Mouse (Mus musculus) hindbrain, postnatal 0 days (tissue): ENCODE measurements around the gene Kcnk7. TPM values are rescaled to one million over a fixed set of nuclear protein-coding genes. Genes with fewer than 3 reads are reported as not detected.

Experiments used
- ATAC-seq: fragments of 200-750 bp; cut with Nextera tagmentation; 2 replicates; pipeline ENCODE4 v1.8.0; 2017; ENCODE audit warnings: mild to moderate bottlenecking, moderate TSS enrichment, moderate library complexity
- DNase-seq: peaks from one replicate; pipeline ENCODE4 v3.0.0-alpha.2; 2015; ENCODE audit warnings: low spot score
- H3K27ac ChIP-seq: fragments of 300-500 bp; sonication (generic); 2 replicates; pipeline ENCODE4 v1.5.1; 2014; ENCODE audit warnings: mild to moderate bottlenecking
- H3K27me3 ChIP-seq: fragments of 300-500 bp; sonication (generic); 2 replicates; pipeline ENCODE4 v1.6.1; 2014; ENCODE audit warnings: low read length, mixed read lengths; ENCODE audit not compliant: insufficient read depth
- H3K36me3 ChIP-seq: fragments of 300-500 bp; sonication (generic); 2 replicates; pipeline ENCODE4 v1.6.1; 2014; ENCODE audit warnings: low read length, mixed read lengths; ENCODE audit not compliant: insufficient read depth
- H3K4me1 ChIP-seq: fragments of 300-500 bp; sonication (generic); 2 replicates; pipeline ENCODE4 v1.6.1; 2014; ENCODE audit warnings: antibody characterized with exemption, low read length, mixed read lengths; ENCODE audit not compliant: insufficient read depth
- H3K4me2 ChIP-seq: fragments of 300-500 bp; sonication (generic); 2 replicates; pipeline ENCODE4 v1.6.1; 2014; ENCODE audit warnings: low read depth, mild to moderate bottlenecking, low read length, moderate library complexity, mixed read lengths
- H3K4me3 ChIP-seq: fragments of 300-500 bp; sonication (generic); 2 replicates; pipeline ENCODE4 v1.5.1; 2014; ENCODE audit warnings: low read length
- H3K9ac ChIP-seq: fragments of 300-500 bp; sonication (generic); replicated peaks from 2 replicates; pipeline ENCODE4 v1.6.1; 2014; ENCODE audit warnings: mild to moderate bottlenecking, low read length, moderate library complexity, mixed read lengths
- H3K9me3 ChIP-seq: fragments of 300-500 bp; sonication (generic); 2 replicates; pipeline ENCODE4 v1.6.1; 2016; ENCODE audit warnings: low read length, mixed read lengths
- CTCF ChIP-seq: IDR thresholded peaks from 2 replicates; pipeline ENCODE4 v1.5.1; 2016; ENCODE audit warnings: antibody characterized with exemption, control low read depth, low read depth
- WGBS: fragments of 180-500 bp; shearing (Covaris S2); extraction: QIAGEN DNeasy Blood & Tissue Kit; methylation state at CpG from one replicate; pipeline ENCODE4 v1.1.7; 2014; 5-methylcytosine and 5-hydroxymethylcytosine counted together
- polyA plus RNA-seq: library from polyadenylated mRNA; unstranded; fragments of >200 nt; fragmentation: Nextera tagmentation; extraction: Ambion mirVana; gene quantifications from 2 replicates; pipeline ENCODE4 v1.2.1, GENCODE M21; 2015
- total RNA-seq: library from RNA; depleted of rRNA; stranded (reverse); fragments of >200 nt; gene quantifications from 2 replicates; pipeline ENCODE4 v1.2.3, GENCODE M21; 2014

Kcnk7 gene
- total and polyA plus RNA-seq, 2 experiments from 2014 or later: 0.19 TPM; not detected in 1

DNA sequence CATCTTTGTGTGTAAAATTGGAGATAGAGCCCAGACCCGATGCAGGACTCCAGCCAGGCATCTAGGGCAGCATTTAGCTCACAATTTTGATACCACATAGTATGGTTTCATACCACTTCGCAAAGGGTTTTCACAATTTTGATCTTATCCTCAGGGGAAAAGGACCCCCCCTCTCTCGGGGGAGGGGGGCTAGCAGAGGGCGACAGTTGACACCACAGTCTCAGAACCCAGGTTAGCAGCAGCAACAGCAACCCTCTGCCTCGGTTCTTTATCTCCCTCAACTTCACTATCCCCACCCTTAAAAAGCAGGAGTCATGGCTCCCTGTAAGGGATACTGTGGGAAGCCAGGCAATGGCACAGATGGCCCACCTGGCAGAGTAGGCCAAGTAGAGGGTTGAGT lies 9.1 kb downstream of the Kcnk7 start:
- Histone ChIP-seq H3K27ac (no peak overlapping the region), H3K9me3 (no peaks in the 10 kb centered on the region), H3K4me2 (peak overlapping the region; percentile 53), H3K4me3 (peak overlapping the region; percentile 18), H3K36me3 (peaks cover 9% of the 10 kb centered on the region), H3K4me1 (peaks cover 10% of the 10 kb centered on the region), H3K9ac (0 out of 2 replicates have a peak overlapping the region, but pooled peaks have one; percentile 17), H3K27me3 (no peaks in the 10 kb centered on the region)
- ATAC-seq (no peak), DNase-seq (no peak)
- no peak for TF ChIP-seq CTCF
- 79% methylated on average over 5 of the region's 5 CpGs for WGBS

GRCm38 (mm10) chr19:5713730-5714129 lies 9.6 kb downstream of the Kcnk7 start:
- no peaks in the 10 kb centered on the region for H3K9me3 ChIP-seq
- TF ChIP-seq CTCF: no peak
- H3K4me2 ChIP-seq: peak overlapping the region; percentile 53
- H3K4me1 ChIP-seq: peaks cover 10% of the 10 kb centered on the region
- peaks cover 4% of the 10 kb centered on the region for H3K36me3 ChIP-seq
- DNase-seq (no peak), ATAC-seq (no peak)
- no peaks in the 10 kb centered on the region for H3K27me3 ChIP-seq
- H3K4me3 ChIP-seq: peak overlapping the region; percentile 18
- H3K27ac ChIP-seq: no peak overlapping the region
- WGBS: 18% methylated on average over 2 of the region's 2 CpGs
- 0 out of 2 replicates have a peak overlapping the region, but pooled peaks have one; percentile 17 for H3K9ac ChIP-seq

DNA sequence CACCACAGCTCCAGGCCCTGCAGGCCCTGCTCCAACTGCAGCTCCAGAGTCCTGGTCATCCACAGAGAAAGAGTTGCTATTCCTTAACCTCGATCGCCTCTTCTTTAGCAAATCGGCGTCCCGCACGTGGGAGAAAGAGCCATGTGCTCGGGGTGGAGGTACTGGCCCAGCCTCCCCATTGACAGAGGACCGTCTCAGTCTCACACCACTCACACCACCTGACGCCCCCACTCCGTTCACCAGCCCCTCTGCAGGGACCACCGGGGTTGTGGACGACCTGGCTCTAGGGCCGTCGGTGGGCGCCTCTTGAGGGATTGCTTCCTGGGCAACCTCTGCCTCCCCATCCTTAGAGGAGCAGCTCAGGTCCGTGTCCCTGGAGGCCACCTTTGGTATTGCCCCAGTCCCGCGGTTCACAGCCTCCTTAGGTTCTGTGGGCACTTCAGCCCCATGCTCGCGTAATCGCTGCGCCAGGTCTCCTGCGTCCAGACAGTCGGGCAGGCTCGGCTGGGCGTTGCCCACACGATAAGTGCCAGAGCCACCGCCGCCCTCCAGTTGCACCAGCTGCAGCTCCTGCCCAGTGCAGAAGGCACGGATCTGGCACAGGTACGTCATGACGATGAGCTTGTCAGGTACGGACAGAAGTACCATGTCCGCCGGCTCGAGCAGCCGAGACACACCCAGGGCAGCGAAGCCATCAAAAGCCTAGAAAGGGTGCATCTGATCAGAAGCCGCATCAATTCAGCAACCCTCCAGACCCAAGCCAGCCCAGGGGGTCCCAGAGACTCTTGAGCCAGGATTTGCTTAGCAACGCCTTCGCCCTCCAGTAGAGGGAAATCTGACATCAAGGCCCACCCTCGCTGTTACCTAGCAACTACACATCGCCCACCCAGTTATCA lies 11.9 kb downstream of the Kcnk7 start:
- Histone ChIP-seq H3K4me3 (peak overlapping the region; percentile 41), H3K27me3 (no peaks in the 10 kb centered on the region), H3K27ac (peak overlapping the region; percentile 72; the same call in 1 of the 2 replicates), H3K36me3 (peaks cover 24% of the 10 kb centered on the region), H3K9ac (peak overlapping the region; percentile 59), H3K9me3 (no peaks in the 10 kb centered on the region), H3K4me1 (peaks cover 10% of the 10 kb centered on the region), H3K4me2 (peak overlapping the region; percentile 53)
- DNase-seq (peak; percentile 83), ATAC-seq (peak; percentile 76)
- peak; percentile 65 for TF ChIP-seq CTCF
- 14% methylated on average over 43 of the region's 43 CpGs for WGBS

- Histone ChIP-seq H3K4me3 (peak overlapping the region; percentile 41; the same call in 1 of the 2 replicates), H3K27me3 (no peaks in the 10 kb centered on the region), H3K4me1 (peaks cover 10% of the 10 kb centered on the region), H3K4me2 (peak overlapping the region; percentile 53), H3K27ac (peak overlapping the region; percentile 72), H3K36me3 (peaks cover 31% of the 10 kb centered on the region), H3K9ac (0 out of 2 replicates have a peak overlapping the region, but pooled peaks have one; percentile 2), H3K9me3 (no peaks in the 10 kb centered on the region)
- DNase-seq (peak; percentile 34), ATAC-seq (0 out of 2 replicates have a peak, but pooled peaks have one; percentile 6)
- 36% methylated on average over 10 of the region's 10 CpGs for WGBS
- no peak for TF ChIP-seq CTCF
These were observed 12.8 kb downstream of the Kcnk7 start for GRCm38 (mm10) chr19:5716955-5717354.

DNA sequence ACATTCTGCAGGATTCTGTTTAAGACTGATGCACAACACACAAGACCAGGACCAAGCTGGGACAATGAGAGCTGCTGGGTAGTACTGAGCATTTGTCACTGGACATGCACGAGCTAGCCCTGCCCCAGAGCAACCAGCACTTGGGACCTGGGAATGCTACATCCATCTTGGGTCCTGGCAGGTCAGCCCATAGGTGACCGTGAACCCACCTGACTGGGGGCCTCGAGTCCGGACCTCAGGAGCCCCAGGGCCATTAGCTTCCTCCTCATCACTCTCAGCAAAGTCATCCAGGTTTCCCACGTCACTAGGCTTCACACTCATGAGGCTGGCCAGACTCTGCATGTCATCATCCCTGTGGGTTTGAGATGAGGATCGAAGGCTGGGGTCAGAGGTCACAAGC lies 17.1 kb downstream of the Kcnk7 start:
- WGBS: 82% methylated on average over 6 of the region's 6 CpGs
- H3K27me3 ChIP-seq: no peaks in the 10 kb centered on the region
- H3K4me3 ChIP-seq: no peak overlapping the region
- peaks cover 31% of the 10 kb centered on the region for H3K36me3 ChIP-seq
- DNase-seq (no peak), ATAC-seq (no peak)
- no peak overlapping the region for H3K27ac ChIP-seq
- peaks cover 16% of the 10 kb centered on the region; the same call in 1 of the 2 replicates for H3K4me1 ChIP-seq
- H3K9ac ChIP-seq: no peak overlapping the region
- TF ChIP-seq CTCF: no peak
- H3K4me2 ChIP-seq: no peak overlapping the region
- H3K9me3 ChIP-seq: no peaks in the 10 kb centered on the region

DNA sequence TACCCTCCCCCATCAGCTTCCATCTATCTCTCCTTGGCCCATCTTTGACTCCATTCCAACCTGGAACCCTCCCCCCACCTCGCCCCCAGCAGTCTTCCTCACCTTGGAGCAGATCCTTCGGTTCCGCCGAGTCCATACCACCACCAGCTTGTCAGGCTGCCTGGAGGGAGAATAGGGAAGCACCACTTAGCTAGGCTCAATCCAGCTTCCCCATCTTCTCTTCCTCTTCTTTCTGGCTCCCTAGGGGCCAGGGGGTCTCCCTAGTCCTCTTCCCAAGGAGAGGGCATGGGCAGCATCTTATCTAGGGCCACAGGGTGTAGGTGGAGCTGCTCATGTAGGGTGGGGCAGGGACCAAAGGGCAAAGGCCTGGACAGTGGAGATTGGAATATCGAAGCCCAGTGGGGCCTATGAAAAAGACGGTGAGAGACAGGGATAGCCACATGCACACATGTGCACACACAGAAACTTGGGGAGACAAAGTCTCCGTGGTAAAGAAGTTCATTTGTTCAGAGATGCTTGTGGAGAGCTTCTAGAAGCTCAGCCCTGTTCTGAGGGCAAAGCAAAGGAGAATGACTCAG lies 18.8 kb downstream of the Kcnk7 start:
- peaks cover 20% of the 10 kb centered on the region for H3K4me1 ChIP-seq
- peaks cover 31% of the 10 kb centered on the region for H3K36me3 ChIP-seq
- WGBS: 94% methylated on average over 7 of the region's 7 CpGs
- TF ChIP-seq CTCF: no peak
- no peaks in the 10 kb centered on the region for H3K27me3 ChIP-seq
- no peaks in the 10 kb centered on the region for H3K9me3 ChIP-seq
- no peak overlapping the region for H3K4me2 ChIP-seq
- H3K9ac ChIP-seq: no peak overlapping the region
- no peak overlapping the region for H3K4me3 ChIP-seq
- DNase-seq (no peak), ATAC-seq (no peak)
- H3K27ac ChIP-seq: no peak overlapping the region
